Mouse (Mus musculus): ENCODE measurements around the gene 3110001I22Rik.

Gene 3110001I22Rik

DNA sequence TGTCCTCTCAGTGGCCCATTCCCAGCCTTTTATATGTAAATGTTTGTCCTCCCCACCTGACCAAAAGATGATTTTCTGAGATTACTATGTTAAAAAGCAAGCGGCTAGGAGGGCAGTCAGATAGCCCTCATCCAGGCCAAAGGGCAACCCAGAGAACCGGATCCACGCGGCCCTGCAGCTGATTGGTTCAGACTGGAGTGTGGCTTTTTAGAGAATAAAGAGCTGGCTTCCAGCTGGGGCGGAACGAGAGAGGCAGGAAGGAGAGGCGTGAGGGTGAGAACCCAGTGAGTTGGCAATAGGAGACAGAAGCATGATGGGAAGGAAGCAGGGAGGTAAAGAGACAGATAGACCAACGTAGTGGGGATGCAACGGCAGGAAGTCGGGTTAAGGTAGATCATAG is 51.2 kb downstream of the 3110001I22Rik start:
- no peak for DNase-seq (ENCODE audit: low spot score)

DNA sequence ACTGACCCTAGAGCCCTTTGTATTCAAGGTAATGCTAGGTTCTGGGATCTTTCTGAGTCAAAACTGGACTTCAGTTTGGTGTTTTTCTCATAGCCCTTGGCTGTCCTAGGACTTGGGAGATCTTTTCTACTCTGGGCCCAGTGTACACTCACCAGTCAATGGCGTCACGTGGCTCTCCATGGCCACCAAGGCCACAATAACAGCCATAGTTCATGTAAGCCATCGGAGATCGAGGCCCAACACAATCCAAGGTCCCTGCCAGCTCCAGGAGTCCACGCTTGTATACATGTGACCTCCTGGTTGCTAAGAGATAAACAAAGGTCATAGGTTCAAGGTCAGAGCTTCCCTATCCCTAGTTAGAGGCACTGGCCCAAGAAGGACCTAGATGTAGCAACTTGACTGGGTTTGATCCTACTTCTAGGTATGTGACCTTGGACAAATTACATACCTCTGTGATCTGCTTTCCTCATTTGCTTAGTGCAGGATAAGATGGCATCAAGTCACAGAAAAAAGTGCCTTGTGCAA is 56.1 kb downstream of the 3110001I22Rik start:
- no peak for DNase-seq (ENCODE audit: low spot score)

All from T-cell, adult 2 months (primary cell).